Mouse (Mus musculus): Measurements from ENCODE around the gene Mmachc. TPM values are rescaled to one million over a fixed set of nuclear protein-coding genes. Genes with fewer than 3 reads are reported as not detected.

Mmachc gene
- polyA plus RNA-seq, 1 experiment from 2014 or later = 20.0 TPM

DNA sequence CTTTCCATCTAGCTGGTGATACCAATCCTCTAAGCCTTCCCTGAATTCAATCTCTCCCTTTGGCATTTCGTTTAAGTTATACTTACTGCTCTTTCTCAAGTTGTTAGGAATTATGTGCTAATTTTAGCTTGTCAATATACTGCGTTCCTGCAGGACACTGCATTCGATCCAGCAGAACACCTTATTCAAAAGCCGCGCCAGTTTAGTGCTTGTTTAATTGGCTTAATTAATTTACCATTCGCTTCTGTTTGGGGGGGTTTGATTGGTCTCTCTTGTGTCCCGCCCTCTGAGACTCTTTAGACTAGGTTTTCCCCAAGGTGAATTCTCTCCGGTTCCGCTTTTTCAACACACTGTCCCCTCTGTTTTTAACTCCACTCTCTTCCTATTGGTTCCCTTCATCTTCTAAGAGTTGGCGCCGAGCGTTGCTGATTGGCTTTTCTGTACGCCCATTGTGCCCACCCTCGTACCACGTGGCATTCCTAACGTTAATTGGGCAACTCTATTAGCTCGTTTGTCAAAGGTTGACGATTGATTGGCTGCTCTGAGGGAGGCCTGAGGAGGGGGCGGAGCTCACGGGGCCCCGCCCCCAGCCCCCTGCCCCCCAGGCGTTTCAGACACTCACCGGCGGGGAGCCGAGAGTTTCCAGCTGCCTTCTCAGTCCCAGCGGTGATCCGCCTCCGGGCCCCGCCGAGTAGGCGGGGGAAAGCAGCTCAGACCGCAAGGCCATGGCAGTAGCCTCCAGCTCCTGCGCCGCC is 12.3 kb upstream of the Mmachc start, which contains the start of gene Tesk2:
TSS of gene Tesk2 (plus strand) at position 606 of the 755 bp plus-strand sequence.
- Histone ChIP-seq H3K4me3 (replicated peaks) (peak within 1 kb of the TSS; percentile 94), H3K4me2 (peak within 1 kb of the TSS; percentile 96), H3K4me1 (peaks cover 11% of the 10 kb centered on the region), H3K27me3 (replicated peaks) (no peaks in the 10 kb centered on the region), H3K9me3 (replicated peaks) (no peaks in the 10 kb centered on the region), H3K9ac (replicated peaks) (peak within 1 kb of the TSS; percentile 84), H3K27ac (replicated peaks) (peak within 1 kb of the TSS; percentile 75), H3K36me3 (no peaks in the 10 kb centered on the region)
- WGBS = under 1% methylated on average over 34 of the region's 34 CpGs
- ATAC-seq (ENCODE audit: low FRiP score) = peak; percentile 99

DNA sequence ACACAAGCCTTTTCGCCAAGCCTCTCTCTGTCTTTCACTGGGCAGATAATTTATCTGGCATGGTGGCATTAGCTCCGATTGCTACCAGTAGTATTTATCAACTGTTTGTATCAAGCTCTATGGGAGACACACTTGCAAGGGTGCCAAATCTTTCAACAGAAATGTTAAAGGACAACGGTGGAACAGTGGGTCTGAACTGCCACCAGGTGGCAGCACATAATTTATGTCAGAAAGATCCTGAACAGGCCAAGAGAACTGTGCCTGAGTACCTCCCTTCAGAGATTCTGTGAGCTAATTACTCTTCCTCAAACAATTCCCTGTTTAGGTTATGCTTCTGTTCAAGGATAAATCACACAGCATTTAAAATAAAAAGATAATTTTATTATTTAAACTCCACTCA is 11.2 kb upstream of the Mmachc start:
- H3K4me1 ChIP-seq = peaks cover 11% of the 10 kb centered on the region
- 20% methylated on average over 3 of the region's 3 CpGs for WGBS
- H3K27ac ChIP-seq (replicated peaks) = no peak overlapping the region
- H3K9me3 ChIP-seq (replicated peaks) = no peaks in the 10 kb centered on the region
- H3K4me2 ChIP-seq = no peak overlapping the region
- ATAC-seq (ENCODE audit: low FRiP score) = 0 out of 2 replicates have a peak, but pooled peaks have one; percentile 9
- no peaks in the 10 kb centered on the region for H3K36me3 ChIP-seq
- no peaks in the 10 kb centered on the region for H3K27me3 ChIP-seq (replicated peaks)
- no peak overlapping the region for H3K9ac ChIP-seq (replicated peaks)
- no peak overlapping the region for H3K4me3 ChIP-seq (replicated peaks)

DNA sequence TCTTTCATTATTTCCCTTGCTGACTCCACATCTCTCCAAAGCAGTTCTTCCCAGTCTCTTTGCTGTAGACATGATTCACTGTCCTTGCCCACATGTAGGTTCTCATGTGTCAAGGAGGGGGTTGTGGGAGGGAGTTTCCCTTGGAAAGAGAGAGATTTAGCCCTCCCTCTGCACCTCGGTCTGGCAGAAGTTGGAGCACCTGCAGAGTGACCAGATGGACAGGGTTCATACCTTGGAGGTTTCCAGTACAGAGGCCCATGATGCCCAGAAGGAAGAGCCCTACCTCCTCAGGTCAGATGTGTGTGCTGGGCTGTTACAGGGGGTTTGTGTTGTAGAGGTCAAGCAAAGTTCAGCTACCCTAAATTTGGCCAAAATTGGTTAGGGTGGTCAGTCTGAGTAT is 4.3 kb upstream of the Mmachc start:
- no peak overlapping the region for H3K9ac ChIP-seq (replicated peaks)
- no peaks in the 10 kb centered on the region for H3K36me3 ChIP-seq
- 85% methylated on average over 1 of the region's 1 CpGs for WGBS
- H3K4me2 ChIP-seq = no peak overlapping the region
- H3K27ac ChIP-seq (replicated peaks) = no peak overlapping the region
- ATAC-seq (ENCODE audit: low FRiP score) = no peak
- no peaks in the 10 kb centered on the region for H3K9me3 ChIP-seq (replicated peaks)
- H3K27me3 ChIP-seq (replicated peaks) = no peaks in the 10 kb centered on the region
- H3K4me1 ChIP-seq = peaks cover 9% of the 10 kb centered on the region
- no peak overlapping the region for H3K4me3 ChIP-seq (replicated peaks)

DNA sequence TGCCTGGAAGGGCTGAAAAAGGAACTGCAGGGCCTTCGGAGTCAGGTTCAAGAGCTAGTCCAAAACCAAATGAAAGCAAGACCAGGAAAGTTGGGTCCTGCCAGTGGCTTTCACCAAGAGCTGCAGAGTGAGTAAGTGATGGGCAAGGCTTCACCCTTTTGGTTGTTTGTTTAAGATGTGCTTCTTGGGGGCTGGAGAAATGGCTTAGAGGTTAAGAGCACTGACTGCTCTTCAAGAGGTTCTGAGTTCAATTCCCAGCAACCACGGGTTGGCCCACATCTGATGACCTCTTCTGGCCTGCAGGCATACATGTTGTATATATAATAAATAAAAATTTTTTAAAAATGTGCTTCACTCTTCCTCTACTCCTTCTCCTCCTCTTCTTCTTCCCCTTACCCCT is 1.9 kb upstream of the Mmachc start:
- no peak overlapping the region for H3K27ac ChIP-seq (replicated peaks)
- 100% methylated on average over 2 of the region's 2 CpGs for WGBS

DNA sequence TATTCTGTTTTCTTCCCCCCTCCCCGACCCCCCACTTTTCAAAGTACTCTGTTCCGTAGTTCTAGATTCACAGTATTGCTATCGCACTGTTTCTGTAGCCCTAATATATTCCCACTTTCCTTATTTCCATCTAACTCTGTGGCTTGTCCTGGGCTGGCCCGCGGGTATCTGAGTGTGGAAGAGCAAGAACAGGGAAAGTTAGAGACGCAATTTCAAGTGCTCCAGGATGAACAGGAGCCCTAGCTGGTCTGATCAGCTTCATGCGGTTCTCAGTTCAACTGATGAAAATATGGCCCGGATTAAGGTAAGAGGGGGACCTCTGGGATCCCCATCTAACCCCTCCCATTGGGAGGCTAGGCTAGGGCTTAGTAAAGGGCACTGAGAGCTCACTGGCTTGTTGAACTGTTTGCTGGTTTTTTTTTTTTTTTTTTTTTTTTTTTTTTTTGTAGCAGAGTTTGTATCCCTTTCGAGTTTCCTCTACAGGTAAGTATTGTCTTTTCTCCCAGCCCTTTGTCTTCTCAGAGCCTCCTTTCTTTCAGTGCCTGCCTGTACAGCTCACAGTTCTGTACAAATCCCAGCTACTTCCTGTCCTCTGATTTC is 685 bp upstream of the Mmachc start:
- peaks cover 13% of the 10 kb centered on the region for H3K4me1 ChIP-seq
- no peaks in the 10 kb centered on the region for H3K9me3 ChIP-seq (replicated peaks)
- no peak overlapping the region for H3K27ac ChIP-seq (replicated peaks)
- H3K4me3 ChIP-seq (replicated peaks) = peak overlapping the region; percentile 72
- H3K4me2 ChIP-seq = peak overlapping the region; percentile 66
- ATAC-seq (ENCODE audit: low FRiP score) = peak; percentile 19
- no peaks in the 10 kb centered on the region for H3K36me3 ChIP-seq
- H3K27me3 ChIP-seq (replicated peaks) = no peaks in the 10 kb centered on the region
- H3K9ac ChIP-seq (replicated peaks) = peak overlapping the region; percentile 36
- WGBS = 8% methylated on average over 9 of the region's 9 CpGs

More for the DNA sequence above, 1.9 kb upstream of the Mmachc start:
- H3K4me3 ChIP-seq (replicated peaks) = no peak overlapping the region
- H3K4me2 ChIP-seq = no peak overlapping the region
- ATAC-seq (ENCODE audit: low FRiP score) = no peak
- H3K9me3 ChIP-seq (replicated peaks) = no peaks in the 10 kb centered on the region
- H3K36me3 ChIP-seq = no peaks in the 10 kb centered on the region
- H3K4me1 ChIP-seq = peaks cover 13% of the 10 kb centered on the region
- no peak overlapping the region for H3K9ac ChIP-seq (replicated peaks)
- no peaks in the 10 kb centered on the region for H3K27me3 ChIP-seq (replicated peaks)

DNA sequence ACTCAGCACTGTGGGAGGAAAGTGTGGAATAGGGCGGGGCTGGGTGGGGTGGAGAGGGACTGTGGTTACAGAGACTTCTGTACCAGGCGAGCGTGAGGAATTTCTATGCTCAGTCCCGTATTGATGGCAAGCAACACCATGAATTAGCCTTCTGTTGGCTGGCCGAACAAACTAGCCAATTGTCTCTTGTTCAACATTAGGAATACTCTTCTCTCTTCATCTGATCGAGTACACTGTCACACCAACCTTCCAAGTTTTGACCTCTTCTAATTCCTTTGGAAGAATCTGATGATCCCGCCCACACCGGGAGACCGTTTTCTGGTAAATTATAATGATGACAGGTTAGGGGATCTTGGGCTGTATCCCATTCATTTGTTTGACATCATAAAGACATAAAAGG is 540 bp downstream of the Mmachc start:
- 22% methylated on average over 9 of the region's 9 CpGs for whole genome bisulfite sequencing
- ATAC-seq (ENCODE audit: low FRiP score) = peak; percentile 1; the same call in 1 of the 2 replicates

DNA sequence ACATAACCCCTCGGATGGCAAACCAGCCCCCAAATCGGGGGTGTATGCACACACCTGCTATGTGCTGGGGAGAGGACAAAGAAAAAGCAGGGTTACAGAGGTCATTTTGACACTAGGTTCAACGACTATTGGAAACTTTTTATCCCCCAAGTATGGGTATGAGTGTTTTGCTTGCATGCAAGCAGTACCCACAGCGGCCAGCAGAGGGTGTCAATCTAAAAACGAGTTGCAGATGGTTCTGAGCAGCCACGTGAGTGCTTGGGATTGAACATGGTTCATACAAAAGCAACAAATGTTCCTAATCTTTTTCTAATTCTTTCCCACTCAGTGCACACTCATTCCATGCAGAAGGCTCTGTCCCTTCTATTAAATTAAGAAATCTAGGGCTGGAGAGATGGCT is 4.4 kb downstream of the Mmachc start:
- no peak overlapping the region for H3K27ac ChIP-seq (replicated peaks)
- WGBS = 39% methylated on average over 6 of the region's 6 CpGs
- H3K4me1 ChIP-seq = peaks cover 7% of the 10 kb centered on the region
- no peak overlapping the region for H3K4me3 ChIP-seq (replicated peaks)
- H3K9me3 ChIP-seq (replicated peaks) = no peaks in the 10 kb centered on the region
- ATAC-seq (ENCODE audit: low FRiP score) = no peak
- H3K36me3 ChIP-seq = 0 out of 2 replicates have a peak, but pooled peaks cover 5% of the 10 kb centered on the region
- no peak overlapping the region for H3K4me2 ChIP-seq
- no peak overlapping the region for H3K9ac ChIP-seq (replicated peaks)
- H3K27me3 ChIP-seq (replicated peaks) = no peaks in the 10 kb centered on the region

More for the DNA sequence above, 540 bp downstream of the Mmachc start:
- H3K9me3 ChIP-seq (replicated peaks) = no peaks in the 10 kb centered on the region
- peak overlapping the region; percentile 72 for H3K4me3 ChIP-seq (replicated peaks)
- no peaks in the 10 kb centered on the region for H3K27me3 ChIP-seq (replicated peaks)
- H3K4me2 ChIP-seq = peak overlapping the region; percentile 65
- peaks cover 13% of the 10 kb centered on the region for H3K4me1 ChIP-seq
- peak overlapping the region; percentile 78 for H3K27ac ChIP-seq (replicated peaks)
- peak overlapping the region; percentile 72 for H3K9ac ChIP-seq (replicated peaks)
- no peaks in the 10 kb centered on the region for H3K36me3 ChIP-seq

DNA sequence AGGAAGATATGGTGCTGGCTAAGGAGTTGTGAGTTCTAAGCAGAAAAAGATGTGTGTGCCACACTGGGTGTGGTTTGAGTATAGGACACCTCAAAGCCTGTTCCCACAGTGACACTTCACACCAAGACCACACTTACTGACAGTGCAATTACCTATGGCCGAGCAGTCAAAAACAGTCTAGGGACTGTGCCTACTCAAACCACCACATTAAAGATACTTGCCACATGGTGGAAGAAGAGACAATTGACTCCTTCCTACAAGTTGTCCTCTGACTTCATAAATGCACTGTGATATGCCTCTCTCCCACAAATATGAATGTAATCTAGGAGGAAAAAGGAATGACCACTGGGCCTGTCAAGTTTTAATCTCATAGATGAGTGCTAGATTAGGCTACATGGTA is 7.2 kb downstream of the Mmachc start:
- no peaks in the 10 kb centered on the region for H3K4me1 ChIP-seq
- peaks cover 13% of the 10 kb centered on the region for H3K36me3 ChIP-seq
- no peak for ATAC-seq (ENCODE audit: low FRiP score)
- no peak overlapping the region for H3K4me2 ChIP-seq
- H3K27me3 ChIP-seq (replicated peaks) = no peaks in the 10 kb centered on the region
- H3K27ac ChIP-seq (replicated peaks) = no peak overlapping the region
- no peaks in the 10 kb centered on the region for H3K9me3 ChIP-seq (replicated peaks)
- no peak overlapping the region for H3K9ac ChIP-seq (replicated peaks)
- WGBS = 77% methylated on average over 1 of the region's 1 CpGs
- no peak overlapping the region for H3K4me3 ChIP-seq (replicated peaks)

DNA sequence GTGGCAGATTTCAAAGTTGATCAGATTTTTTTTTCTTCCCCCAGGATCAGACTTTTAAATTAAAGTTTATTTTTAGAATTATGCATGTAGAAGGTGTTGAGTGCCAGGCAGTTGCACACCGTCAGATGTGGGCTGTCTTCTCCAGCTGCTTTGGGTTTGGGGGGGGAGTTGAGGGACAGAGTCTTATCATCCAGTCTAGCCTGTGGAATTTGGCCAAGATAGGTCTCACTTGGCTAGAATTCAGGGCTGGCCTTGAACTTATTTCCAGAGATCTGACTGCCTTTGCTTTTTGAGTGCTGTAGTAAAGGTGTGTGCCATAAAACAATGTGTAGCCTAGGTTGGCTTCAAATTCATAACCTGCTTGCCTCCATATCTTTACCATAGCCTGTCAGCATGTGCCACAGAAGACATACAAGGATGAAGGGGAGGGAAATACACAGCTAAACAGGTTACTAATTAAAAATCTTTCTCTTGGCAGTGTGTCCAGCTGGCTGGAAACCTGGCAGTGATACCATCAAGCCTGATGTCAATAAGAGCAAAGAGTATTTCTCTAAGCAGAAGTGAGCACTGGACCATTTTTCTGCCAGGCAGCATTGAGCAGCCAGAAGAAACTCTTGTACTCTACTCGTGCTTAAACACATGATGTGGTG is 9.4 kb downstream of the Mmachc start:
- Histone ChIP-seq H3K4me2 (no peak overlapping the region), H3K27ac (replicated peaks) (no peak overlapping the region), H3K36me3 (peaks cover 24% of the 10 kb centered on the region), H3K4me3 (replicated peaks) (no peak overlapping the region), H3K9ac (replicated peaks) (no peak overlapping the region), H3K9me3 (replicated peaks) (no peaks in the 10 kb centered on the region), H3K27me3 (replicated peaks) (no peaks in the 10 kb centered on the region), H3K4me1 (no peaks in the 10 kb centered on the region)
- ATAC-seq (ENCODE audit: low FRiP score) = no peak
- WGBS = 86% methylated on average over 2 of the region's 2 CpGs

DNA sequence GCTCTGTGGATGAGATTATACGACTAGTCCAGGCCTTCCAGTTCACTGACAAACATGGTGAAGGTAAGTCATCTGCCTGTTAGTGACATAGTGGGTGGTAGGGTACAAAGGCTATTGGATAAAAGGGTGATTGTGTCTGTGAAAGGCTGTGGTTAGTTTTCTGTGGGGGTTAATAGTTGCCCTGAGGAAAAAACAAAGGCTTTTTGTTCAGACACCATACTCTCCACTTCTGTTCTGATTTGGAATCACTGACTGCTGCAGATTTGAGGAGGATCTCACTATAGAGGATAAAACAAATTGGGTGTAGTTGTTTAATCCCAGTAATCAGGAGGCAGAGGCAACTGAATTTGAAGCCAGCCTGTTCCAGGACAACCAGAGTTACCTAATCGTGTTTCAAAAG is 14.4 kb downstream of the Mmachc start:
- peaks cover 43% of the 10 kb centered on the region for H3K36me3 ChIP-seq

DNA sequence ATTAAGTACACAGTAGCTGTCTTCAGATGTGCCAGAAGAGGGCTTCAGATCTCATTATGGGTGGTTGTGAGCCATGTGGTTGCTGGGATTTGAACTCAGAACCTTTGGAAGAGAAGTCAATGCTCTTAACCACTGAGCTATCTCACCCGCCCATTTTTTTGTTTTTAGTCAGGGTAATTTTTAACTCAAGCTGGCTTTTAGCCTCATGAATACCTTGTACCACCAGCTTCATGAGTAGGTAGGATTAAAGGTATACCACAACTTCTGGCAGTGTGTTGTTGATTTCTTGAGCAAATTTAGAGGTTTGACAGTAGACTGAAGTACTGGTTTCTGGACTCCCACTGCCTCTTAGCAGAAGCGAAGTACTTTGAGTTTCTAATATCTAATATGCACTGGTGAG is 16.1 kb downstream of the Mmachc start:
- peaks cover under 1% of the 10 kb centered on the region for H3K4me1 ChIP-seq
- H3K4me2 ChIP-seq = no peak overlapping the region
- peaks cover 35% of the 10 kb centered on the region for H3K36me3 ChIP-seq
- no peak overlapping the region for H3K4me3 ChIP-seq (replicated peaks)
- no peak overlapping the region for H3K9ac ChIP-seq (replicated peaks)
- H3K9me3 ChIP-seq (replicated peaks) = no peaks in the 10 kb centered on the region
- WGBS = 90% methylated on average over 2 of the region's 2 CpGs
- no peak for ATAC-seq (ENCODE audit: low FRiP score)
- H3K27ac ChIP-seq (replicated peaks) = no peak overlapping the region
- no peaks in the 10 kb centered on the region for H3K27me3 ChIP-seq (replicated peaks)

More for the DNA sequence above, 14.4 kb downstream of the Mmachc start:
- Histone ChIP-seq H3K27ac (replicated peaks) (no peak overlapping the region), H3K4me1 (no peaks in the 10 kb centered on the region), H3K4me2 (no peak overlapping the region), H3K4me3 (replicated peaks) (no peak overlapping the region), H3K9ac (replicated peaks) (no peak overlapping the region), H3K27me3 (replicated peaks) (no peaks in the 10 kb centered on the region), H3K9me3 (replicated peaks) (no peaks in the 10 kb centered on the region)
- no peak for ATAC-seq (ENCODE audit: low FRiP score)
- WGBS = 73% methylated on average over 2 of the region's 2 CpGs

Data from neural tube, embryonic 15.5 days (tissue).